Mouse (Mus musculus) liver, postnatal 0 days (tissue): ENCODE measurements around the gene Omp. TPM values are rescaled to one million over a fixed set of nuclear protein-coding genes. Genes with fewer than 3 reads are reported as not detected.

ENCODE experiments used
- ATAC-seq: fragments of 200-750 bp; cut with Nextera tagmentation; 2 replicates; pipeline ENCODE4 v1.8.0; 2017; ENCODE audit warnings: mild to moderate bottlenecking, moderate library complexity
- DNase-seq: peaks from one replicate; pipeline ENCODE4 v3.0.0-alpha.2; 2016
- H3K27ac ChIP-seq: fragments of 300-500 bp; sonication (generic); 2 replicates; pipeline ENCODE4 v1.5.1; 2014; ENCODE audit warnings: antibody characterized with exemption, moderate library complexity, mild to moderate bottlenecking, low read depth
- H3K27me3 ChIP-seq: fragments of 300-500 bp; sonication (generic); 2 replicates; pipeline ENCODE4 v1.6.1; 2014; ENCODE audit warnings: low read length, control low read depth, mixed read lengths; ENCODE audit not compliant: insufficient read depth
- H3K36me3 ChIP-seq: fragments of 300-500 bp; sonication (generic); replicated peaks from 2 replicates; pipeline ENCODE4 v1.6.1; 2014; ENCODE audit warnings: mild to moderate bottlenecking, control low read depth, low read length, moderate library complexity, mixed read lengths; ENCODE audit not compliant: insufficient read depth
- H3K4me1 ChIP-seq: fragments of 300-500 bp; sonication (generic); 2 replicates; pipeline ENCODE4 v1.6.1; 2014; ENCODE audit warnings: antibody characterized with exemption, mild to moderate bottlenecking, control low read depth; ENCODE audit not compliant: insufficient read depth
- H3K4me2 ChIP-seq: fragments of 300-500 bp; sonication (generic); 2 replicates; pipeline ENCODE4 v1.6.1; 2014; ENCODE audit warnings: low read depth, mild to moderate bottlenecking, low read length, moderate library complexity, mixed read lengths
- H3K4me3 ChIP-seq: fragments of 300-500 bp; sonication (generic); 2 replicates; pipeline ENCODE4 v1.5.1; 2014; ENCODE audit warnings: low read depth, low read length
- H3K9ac ChIP-seq: fragments of 300-500 bp; sonication (generic); replicated peaks from 2 replicates; pipeline ENCODE4 v1.6.1; 2014; ENCODE audit warnings: mild to moderate bottlenecking, moderate library complexity
- H3K9me3 ChIP-seq: fragments of 300-500 bp; sonication (generic); 2 replicates; pipeline ENCODE4 v1.6.1; 2016; ENCODE audit warnings: mild to moderate bottlenecking, control low read depth, low read length, mixed read lengths
- CTCF ChIP-seq: sonication (generic); IDR thresholded peaks from 2 replicates; pipeline ENCODE4 v1.5.1; 2016; ENCODE audit warnings: antibody characterized with exemption, low read depth
- EP300 ChIP-seq: IDR thresholded peaks from 2 replicates; pipeline ENCODE4 v1.6.1; 2016; ENCODE audit warnings: antibody characterized with exemption, low read depth, mild to moderate bottlenecking
- WGBS: fragments of 180-500 bp; shearing (Covaris S2); extraction: QIAGEN DNeasy Blood & Tissue Kit; methylation state at CpG from one replicate; pipeline ENCODE4 v1.1.7; 2014; ENCODE audit not compliant: insufficient replicate concordance; 5-methylcytosine and 5-hydroxymethylcytosine counted together
- polyA plus RNA-seq: library from polyadenylated mRNA; unstranded; fragments of >200 nt; fragmentation: Nextera tagmentation; extraction: Ambion mirVana; gene quantifications from 2 replicates; pipeline ENCODE4 v1.2.1, GENCODE M21; 2015

Omp gene
- polyA plus RNA-seq, 1 experiment from 2014 or later, result 0.23 TPM

DNA sequence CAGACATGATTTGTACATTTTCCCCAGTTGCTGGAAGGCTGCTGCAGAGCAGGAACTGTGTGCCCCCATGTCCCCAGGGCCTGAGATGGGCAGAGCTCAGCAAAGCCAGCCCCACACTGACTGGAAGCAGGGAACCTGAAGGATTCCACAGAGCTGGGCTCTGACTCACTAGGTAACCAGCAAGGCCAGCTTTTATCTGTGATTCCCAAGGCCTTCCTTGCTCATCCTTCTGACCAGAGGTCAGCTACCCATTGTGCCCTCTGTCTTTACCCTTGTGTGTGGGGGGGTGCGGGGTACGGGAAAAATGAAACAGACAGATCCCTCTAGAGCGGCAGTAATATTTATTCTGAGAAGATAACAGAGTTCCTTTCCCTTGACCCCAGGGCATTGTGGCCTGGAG is 24.1 kb downstream of the Omp start:
- no peak overlapping the region for H3K9ac ChIP-seq
- 44% methylated on average over 3 of the region's 3 CpGs for WGBS
- H3K4me1 ChIP-seq, result peaks cover 10% of the 10 kb centered on the region
- TF ChIP-seq CTCF (no peak), EP300 (no peak)
- DNase-seq (no peak), ATAC-seq (no peak)
- no peaks in the 10 kb centered on the region for H3K27me3 ChIP-seq
- no peak overlapping the region for H3K4me2 ChIP-seq
- 0 out of 2 replicates have a peak, but pooled peaks cover 2% of the 10 kb centered on the region for H3K36me3 ChIP-seq
- no peaks in the 10 kb centered on the region for H3K9me3 ChIP-seq
- no peak overlapping the region for H3K27ac ChIP-seq
- H3K4me3 ChIP-seq, result no peak overlapping the region

DNA sequence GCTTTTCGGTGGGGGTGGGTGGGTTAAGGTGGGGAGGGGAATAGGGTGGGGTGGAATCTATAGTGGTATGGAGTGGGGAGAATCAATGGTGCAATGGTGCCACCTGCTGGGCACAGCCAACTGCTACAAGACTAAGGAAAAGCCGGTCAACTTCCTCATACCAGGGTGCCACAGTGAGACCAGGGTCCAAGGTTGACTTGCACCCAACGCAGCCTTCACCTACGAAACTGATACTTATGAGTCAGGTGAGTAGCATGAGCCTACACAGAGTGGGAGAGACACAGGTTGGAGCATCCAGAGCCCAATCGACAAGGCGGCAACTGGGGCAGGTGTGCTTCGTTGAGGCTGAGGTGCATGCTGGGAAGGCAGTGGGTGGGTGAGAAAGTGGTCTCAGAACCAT is 25.0 kb downstream of the Omp start:
- Histone ChIP-seq H3K4me3 (no peak overlapping the region), H3K36me3 (no peaks in the 10 kb centered on the region), H3K27ac (no peak overlapping the region), H3K9me3 (no peaks in the 10 kb centered on the region), H3K4me1 (peaks cover 10% of the 10 kb centered on the region), H3K9ac (no peak overlapping the region), H3K4me2 (peak overlapping the region; percentile 54), H3K27me3 (no peaks in the 10 kb centered on the region)
- TF ChIP-seq EP300, result no peak
- TF ChIP-seq CTCF, result peak; percentile 89
- ATAC-seq (peak; percentile 57), DNase-seq (peak; percentile 85)
- WGBS, result 4% methylated on average over 7 of the region's 7 CpGs

DNA sequence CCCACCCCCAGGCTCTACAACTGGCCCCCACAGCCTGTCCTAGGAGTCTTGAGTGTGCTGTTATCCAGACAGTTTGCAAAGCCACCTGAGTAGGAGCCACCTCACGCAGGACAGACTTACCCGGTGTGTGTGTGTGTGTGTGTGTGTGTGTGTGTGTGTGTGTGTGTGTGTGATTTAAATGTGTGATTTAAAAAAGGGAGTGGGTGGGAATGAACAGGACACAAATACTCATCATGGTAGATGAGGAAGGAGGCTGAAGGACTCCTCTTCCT is 25.4 kb downstream of the Omp start:
- DNase-seq, result no peak
- Histone ChIP-seq H3K4me3 (no peak overlapping the region), H3K9ac (no peak overlapping the region), H3K27ac (0 out of 2 replicates have a peak overlapping the region, but pooled peaks have one; percentile 75), H3K36me3 (no peaks in the 10 kb centered on the region), H3K27me3 (no peaks in the 10 kb centered on the region), H3K4me1 (peaks cover 10% of the 10 kb centered on the region), H3K4me2 (no peak overlapping the region), H3K9me3 (no peaks in the 10 kb centered on the region)
- TF ChIP-seq EP300 (no peak), CTCF (no peak)
- ATAC-seq, result no peak
- WGBS, result 62% methylated on average over 2 of the region's 2 CpGs

DNA sequence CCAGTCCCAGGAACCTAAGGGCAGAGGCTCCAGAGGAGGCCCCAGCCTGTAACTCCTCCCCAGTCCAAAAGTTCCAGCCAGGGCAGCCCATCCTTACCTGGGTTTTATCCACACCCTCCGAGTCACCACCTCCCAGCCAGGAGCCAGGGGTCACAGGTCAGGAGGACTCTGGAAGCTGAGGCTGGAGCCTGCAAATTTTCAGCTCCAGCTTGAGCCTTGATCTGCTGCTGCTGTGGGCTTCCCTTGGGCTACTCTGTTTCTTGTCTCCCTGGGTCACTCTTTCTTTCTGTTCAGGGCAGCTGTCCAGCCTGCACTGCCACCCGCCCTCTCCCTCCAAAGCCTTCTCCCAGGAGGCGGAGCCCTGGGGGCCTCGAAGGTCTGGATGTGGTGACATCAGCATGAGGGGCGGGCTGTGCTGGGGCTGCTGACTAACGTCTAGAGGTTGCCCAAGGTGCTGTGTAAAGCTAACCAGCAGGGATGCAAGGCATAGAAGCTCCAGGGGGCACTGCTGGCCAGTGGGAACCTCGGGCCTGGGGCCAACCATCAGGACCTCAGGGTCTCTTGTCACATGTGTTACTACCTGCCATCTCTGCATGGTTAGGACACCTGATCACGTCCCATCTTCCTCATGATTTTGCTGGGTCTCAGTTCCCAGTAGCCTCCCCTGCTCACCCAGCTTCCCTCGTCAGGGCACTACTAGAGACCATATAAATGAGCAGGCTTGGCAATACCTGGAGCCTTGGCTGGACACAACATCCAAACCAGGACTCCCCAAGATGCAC is 25.9 kb downstream of the Omp start, which contains the start of gene Myo7a:
TSS of gene Myo7a (minus strand) at position 346 of the 782 bp plus-strand sequence.
- WGBS, result 36% methylated on average over 9 of the region's 9 CpGs

DNA sequence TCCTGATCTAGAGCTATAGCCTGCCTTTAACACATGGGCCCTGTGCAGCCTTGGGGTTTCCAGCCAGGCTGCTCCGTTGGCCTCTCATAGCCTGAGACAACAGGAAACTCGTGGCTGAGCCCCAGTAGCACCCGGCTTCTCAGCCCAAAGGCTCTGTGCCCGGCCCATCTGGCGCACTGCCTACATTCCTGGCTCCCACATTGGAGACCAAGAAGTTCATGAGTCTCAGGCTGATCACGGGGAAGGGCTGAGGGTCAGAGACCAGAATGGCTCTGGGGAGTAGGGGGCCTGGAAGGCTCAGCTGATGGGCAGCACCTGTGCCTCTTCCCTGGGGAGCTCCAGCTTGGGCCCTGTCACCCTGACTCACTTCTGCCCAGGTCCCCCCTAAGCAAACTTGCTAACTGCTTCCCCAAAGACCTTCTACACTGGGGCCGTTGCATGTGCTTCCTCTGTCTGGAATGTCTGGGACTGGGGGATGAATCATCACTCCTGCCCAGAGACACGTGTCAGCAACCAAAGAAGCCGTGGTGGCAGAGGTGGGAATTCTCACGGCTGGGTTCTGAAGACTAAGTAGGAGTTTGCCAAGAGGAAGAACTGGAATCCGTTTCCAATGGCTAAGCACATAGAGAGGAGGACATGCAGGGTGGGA is 28.2 kb downstream of the Omp start:
- Histone ChIP-seq H3K36me3 (no peaks in the 10 kb centered on the region), H3K9ac (no peak overlapping the region; the same call in 1 of the 2 replicates), H3K4me3 (no peak overlapping the region), H3K4me1 (peaks cover 10% of the 10 kb centered on the region), H3K27me3 (no peaks in the 10 kb centered on the region), H3K9me3 (no peaks in the 10 kb centered on the region), H3K4me2 (no peak overlapping the region), H3K27ac (no peak overlapping the region)
- 30% methylated on average over 11 of the region's 11 CpGs for WGBS
- ATAC-seq, result no peak
- DNase-seq, result peak; percentile 53
- no peak for TF ChIP-seq CTCF
- no peak for TF ChIP-seq EP300

More for the DNA sequence above, 25.9 kb downstream of the Omp start, which contains the start of gene Myo7a:
- Histone ChIP-seq H3K4me2 (peak within 1 kb of the TSS; percentile 59), H3K4me1 (peaks cover 10% of the 10 kb centered on the region), H3K9ac (0 out of 2 replicates have a peak within 1 kb of the TSS, but pooled peaks have one; percentile 26), H3K27ac (peak within 1 kb of the TSS; percentile 75), H3K27me3 (no peaks in the 10 kb centered on the region), H3K4me3 (no peak within 1 kb of the TSS), H3K9me3 (no peaks in the 10 kb centered on the region), H3K36me3 (no peaks in the 10 kb centered on the region)
- peak; percentile 69 for DNase-seq
- ATAC-seq, result peak; percentile 83
- no peak for TF ChIP-seq CTCF

DNA sequence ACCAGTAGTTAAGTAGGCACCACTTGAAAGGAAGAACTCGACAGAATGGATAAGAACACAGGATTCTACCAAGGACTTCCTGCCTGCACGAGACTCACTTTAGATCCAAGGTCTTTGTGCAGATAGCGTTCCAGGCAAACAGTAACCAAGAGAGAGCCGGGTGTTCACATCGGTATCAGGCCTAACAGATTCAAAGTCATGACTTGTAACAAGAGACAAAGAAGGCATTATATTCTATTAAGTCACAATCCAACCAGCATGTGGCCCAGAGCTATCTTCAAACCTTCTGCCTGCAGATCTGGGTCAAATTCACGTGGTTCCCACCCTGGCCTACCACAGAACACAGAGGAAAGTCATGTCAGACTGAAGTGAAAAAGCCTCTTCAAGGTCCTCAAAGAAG is 30.6 kb downstream of the Omp start:
- no peak for DNase-seq
- Histone ChIP-seq H3K4me3 (no peak overlapping the region), H3K9me3 (no peaks in the 10 kb centered on the region), H3K27ac (no peak overlapping the region), H3K36me3 (no peaks in the 10 kb centered on the region), H3K4me2 (no peak overlapping the region), H3K4me1 (peaks cover 6% of the 10 kb centered on the region), H3K9ac (no peak overlapping the region), H3K27me3 (peaks cover 5% of the 10 kb centered on the region; the same call in 1 of the 2 replicates)
- WGBS, result 53% methylated on average over 6 of the region's 6 CpGs
- ATAC-seq, result no peak
- TF ChIP-seq EP300 (no peak), CTCF (no peak)
